Mouse (Mus musculus) brown adipose tissue, adult 24 weeks (tissue): ENCODE measurements around the gene Lrrc8d. TPM values are rescaled to one million over a fixed set of nuclear protein-coding genes. Genes with fewer than 3 reads are reported as not detected.
A peak's percentile ranks its signal among the peaks of the same experiment; 100 is the strongest.

Source experiments
- H3K27ac ChIP-seq: fragments of 200-500 bp; replicated peaks from 2 replicates; pipeline ENCODE4 v1.5.1; 2012; ENCODE audit warnings: low read depth, mild to moderate bottlenecking, low read length
- H3K4me1 ChIP-seq: fragments of 200-500 bp; 2 replicates; pipeline ENCODE4 v1.6.1; 2012; ENCODE audit warnings: low read length, mixed read lengths; ENCODE audit not compliant: control insufficient read depth, insufficient read depth, insufficient read length
- H3K4me3 ChIP-seq: fragments of 200-500 bp; 2 replicates; pipeline ENCODE4 v1.5.1; 2012; ENCODE audit warnings: low read depth, mild to moderate bottlenecking, low read length, moderate library complexity; ENCODE audit not compliant: insufficient read depth
- polyA plus RNA-seq: library from polyadenylated mRNA; stranded (reverse); fragments of >200 nt; gene quantifications from 2 replicates; pipeline ENCODE4 v1.2.4, GENCODE M21; 2012; ENCODE audit not compliant: missing spikeins, insufficient read depth, insufficient read length

Lrrc8d gene
- polyA plus RNA-seq, 1 experiment, result 25.2 TPM

GRCm38 (mm10) chr5:105873774-105874173, 174.0 kb downstream of the Lrrc8d start:
- Histone ChIP-seq H3K27ac (no peak overlapping the region), H3K4me3 (no peak overlapping the region), H3K4me1 (no peaks in the 10 kb centered on the region; the same call in 1 of the 2 replicates)

- no peak overlapping the region for H3K27ac ChIP-seq
- no peak overlapping the region for H3K4me3 ChIP-seq
- H3K4me1 ChIP-seq, result peaks cover under 1% of the 10 kb centered on the region; the same call in 1 of the 2 replicates
Measured at GRCm38 (mm10) chr5:105874476-105874875, 174.7 kb downstream of the Lrrc8d start.

GRCm38 (mm10) chr5:105876068-105876924, 176.5 kb downstream of the Lrrc8d start, which contains the start of gene Zfp326:
Gene Zfp326 (plus strand): TSS chr5:105876565.
- Histone ChIP-seq H3K4me3 (peak within 1 kb of the TSS; percentile 69), H3K27ac (peak within 1 kb of the TSS; percentile 75), H3K4me1 (peaks cover 2% of the 10 kb centered on the region; the same call in 1 of the 2 replicates)

GRCm38 (mm10) chr5:105876925-105877774, 177.4 kb downstream of the Lrrc8d start:
- peak overlapping the region; percentile 69 for H3K4me3 ChIP-seq
- H3K4me1 ChIP-seq, result peaks cover 2% of the 10 kb centered on the region; the same call in 1 of the 2 replicates
- H3K27ac ChIP-seq, result peak overlapping the region; percentile 29

Other genes starting within 250 kb of the Lrrc8d start
- gene Lrrc8c, start 180.6 kb upstream of the Lrrc8d start, polyA plus RNA-seq, result 3.0 and 3.7 TPM in 2 replicates
- gene Zfp326, start 176.6 kb downstream of the Lrrc8d start, polyA plus RNA-seq, result 16.6 and 20.3 TPM in 2 replicates